Mouse (Mus musculus): ENCODE results near the gene Ndn.

The Ndn gene

DNA sequence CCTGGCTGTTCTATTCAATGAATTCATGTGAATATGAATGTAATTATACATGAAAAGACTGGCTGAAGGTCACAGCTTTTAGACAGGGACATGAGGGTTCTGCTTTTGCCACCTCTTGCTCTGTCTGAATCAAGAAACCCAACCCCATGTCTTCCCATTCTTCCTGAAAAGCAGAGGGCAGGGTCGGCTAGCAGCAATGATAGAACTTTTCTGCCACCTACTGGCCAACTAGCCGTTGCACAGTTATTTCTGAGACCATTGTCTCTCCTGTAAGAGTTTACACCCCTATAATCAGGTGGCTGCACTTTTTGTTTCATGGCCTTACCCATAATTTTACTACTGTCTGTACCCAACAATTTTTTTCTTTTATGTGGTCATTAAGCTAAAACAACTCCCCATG is 36.0 kb downstream of the Ndn start:
- H3K36me3 ChIP-seq (ENCODE audit: control insufficient read depth, insufficient read depth, low read length, poor library complexity, severe bottlenecking) = no peaks in the 10 kb centered on the region
- H3K27me3 ChIP-seq (ENCODE audit: control insufficient read depth, insufficient read depth, low read length, poor library complexity, severe bottlenecking) = no peaks in the 10 kb centered on the region
- no peak for DNase-seq (ENCODE audit: low read depth, low spot score)

DNA sequence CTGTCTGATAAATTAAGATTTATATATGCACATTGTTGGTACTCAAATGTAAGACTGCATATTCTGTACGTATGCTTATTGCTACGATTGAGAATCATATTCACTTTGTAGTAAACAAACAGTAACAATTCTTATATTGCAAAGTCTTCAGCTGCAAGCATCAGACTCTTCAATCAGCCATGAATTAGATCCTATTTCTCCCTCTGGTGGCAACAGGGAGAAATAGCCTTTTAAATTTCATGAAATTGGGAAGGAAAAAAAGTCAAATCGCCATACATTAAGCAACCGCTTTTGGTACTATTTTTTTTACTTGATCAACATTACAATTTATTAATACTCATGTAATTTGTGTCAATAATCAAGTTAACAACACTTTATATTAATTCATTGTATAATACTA is 41.9 kb downstream of the Ndn start:
- no peaks in the 10 kb centered on the region for H3K27me3 ChIP-seq (ENCODE audit: control insufficient read depth, insufficient read depth, low read length, poor library complexity, severe bottlenecking)

DNA sequence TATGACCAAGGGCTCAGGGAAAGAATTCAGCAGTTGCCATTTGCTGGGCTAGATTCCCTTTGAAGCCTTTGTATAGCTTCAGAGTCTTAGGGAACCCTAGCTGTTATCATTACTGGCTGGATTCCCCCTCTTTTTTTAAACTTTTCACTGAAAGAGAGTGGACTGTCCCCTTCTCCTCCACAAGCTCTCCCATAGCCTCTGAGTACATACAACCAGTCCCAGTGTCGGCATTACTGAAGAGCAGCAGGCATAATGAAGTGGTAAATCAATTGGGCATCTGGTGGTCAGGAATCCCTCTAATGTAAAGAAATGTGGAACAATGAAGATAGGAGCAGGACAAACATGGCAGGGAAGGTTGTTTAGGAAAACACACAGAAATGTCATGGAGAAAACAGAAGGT is 45.8 kb downstream of the Ndn start:
- H3K36me3 ChIP-seq (ENCODE audit: control insufficient read depth, insufficient read depth, low read length, poor library complexity, severe bottlenecking) = no peaks in the 10 kb centered on the region
- no peak for DNase-seq (ENCODE audit: low read depth, low spot score)
- no peaks in the 10 kb centered on the region for H3K27me3 ChIP-seq (ENCODE audit: control insufficient read depth, insufficient read depth, low read length, poor library complexity, severe bottlenecking)

More for the DNA sequence above, 41.9 kb downstream of the Ndn start:
- no peak for DNase-seq (ENCODE audit: low read depth, low spot score)
- no peaks in the 10 kb centered on the region for H3K36me3 ChIP-seq (ENCODE audit: control insufficient read depth, insufficient read depth, low read length, poor library complexity, severe bottlenecking)
